Mouse (Mus musculus) urinary bladder, postnatal 36 days (tissue): Measurements from ENCODE around the gene Appl2.
"Not testable (repeated sequence)": the region's sequence is repeated elsewhere in the genome, so short reads cannot be mapped to it uniquely, and the experiment has no call there.

Experiments
- DNase-seq, 2 experiments: peaks; one replicate each; pipeline ENCODE4 v3.0.0; 2022; ENCODE audit warnings: low spot score in 2 of 2, mixed read lengths in 1 of 2

Appl2 gene

GRCm38 (mm10) chr10:83648131-83649020 is at the start of gene Appl2:
Gene Appl2 (minus strand): TSS chr10:83648738.
- DNase-seq = peak; percentile 87 to 95

- DNase-seq = no peak
Observed at GRCm38 (mm10) chr10:83696226-83696625, 47.7 kb upstream of the Appl2 start.

GRCm38 (mm10) chr10:83692175-83692895 is 43.8 kb upstream of the Appl2 start:
- DNase-seq = no peak

- DNase-seq = no peak
Observed at GRCm38 (mm10) chr10:83688215-83688614, 39.7 kb upstream of the Appl2 start.

DNA sequence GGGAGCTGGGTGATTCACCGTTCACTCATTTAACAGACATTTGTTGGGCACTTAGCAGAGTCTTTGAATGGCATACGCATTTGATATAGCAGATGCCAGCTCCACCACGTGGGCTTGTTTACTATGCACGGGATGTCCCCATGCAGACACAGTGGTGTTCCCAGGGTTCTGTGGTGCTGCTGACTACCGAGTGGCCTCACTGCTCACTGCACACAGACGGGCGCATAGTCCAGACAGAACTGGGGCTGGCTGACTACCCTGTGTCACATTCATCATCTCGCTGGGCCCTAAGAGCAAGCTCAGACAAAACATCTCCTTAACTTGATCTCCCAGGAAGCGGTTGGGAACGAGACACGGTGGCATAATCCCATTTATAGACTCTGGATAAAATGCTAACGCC is 32.8 kb upstream of the Appl2 start:
- no peak for DNase-seq

DNA sequence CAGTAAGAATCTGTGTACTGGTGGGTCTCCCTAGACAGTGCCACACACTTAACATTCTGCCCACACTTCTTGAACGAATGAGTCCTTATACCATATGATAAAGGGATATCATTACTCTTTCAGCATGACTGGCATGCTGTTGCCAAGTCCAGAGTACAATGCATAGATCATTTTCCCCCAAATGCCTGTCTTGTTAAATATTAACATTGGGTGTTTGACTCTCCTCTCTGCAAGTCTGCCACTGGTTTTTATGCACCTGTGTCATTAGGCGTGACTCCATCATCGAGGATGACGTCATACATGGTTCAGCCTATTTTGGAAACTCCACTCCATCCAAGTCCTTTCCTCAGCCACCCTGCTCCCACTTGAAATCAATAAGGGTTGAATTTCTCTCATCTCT is 18.0 kb upstream of the Appl2 start:
- DNase-seq = no peak

DNA sequence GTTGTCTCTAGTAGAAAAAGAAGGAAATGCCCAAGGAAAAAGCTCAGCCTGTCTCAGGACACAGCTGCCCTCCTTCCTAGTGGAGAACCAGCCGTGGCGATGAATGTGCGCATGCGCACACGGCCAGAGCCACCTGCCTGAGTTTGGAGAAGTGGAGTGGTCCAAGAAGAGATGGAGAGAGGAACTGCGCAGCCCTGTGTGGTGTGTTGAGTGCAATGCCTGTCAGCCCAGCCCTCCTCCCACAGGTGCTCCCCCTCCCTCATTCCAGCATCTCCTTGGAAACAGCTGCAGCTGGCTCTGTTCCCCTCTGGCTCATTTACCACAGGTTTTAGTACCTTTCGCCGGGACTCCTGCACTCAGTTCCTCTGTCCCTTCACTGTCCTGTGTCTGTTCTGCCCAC is 13.4 kb upstream of the Appl2 start:
- DNase-seq = no peak

- no peak for DNase-seq
Observed at GRCm38 (mm10) chr10:83660605-83661004, 12.1 kb upstream of the Appl2 start.

DNA sequence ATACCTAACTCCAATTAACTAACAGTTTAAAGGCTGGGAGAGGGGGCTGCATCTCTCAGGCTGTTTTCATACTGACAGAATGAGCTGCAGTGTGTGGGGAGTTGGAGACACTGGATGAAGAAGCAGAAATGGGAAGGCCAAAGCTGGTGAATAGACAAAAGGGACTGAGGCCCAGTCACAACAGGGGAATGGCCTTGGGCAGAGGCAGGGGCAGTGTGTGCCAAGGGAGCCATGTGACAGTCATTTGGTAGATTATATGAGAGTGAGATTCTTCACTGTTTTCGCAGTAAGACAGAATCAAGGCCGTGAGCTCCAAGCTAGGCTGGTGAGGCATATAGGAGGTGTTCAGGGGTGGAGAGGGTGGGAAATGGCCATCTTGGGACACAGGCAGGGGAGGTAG is 6.1 kb upstream of the Appl2 start:
- no peak for DNase-seq

- DNase-seq = not testable (repeated sequence)
Observed at GRCm38 (mm10) chr10:83652205-83652866, 3.8 kb upstream of the Appl2 start.

DNA sequence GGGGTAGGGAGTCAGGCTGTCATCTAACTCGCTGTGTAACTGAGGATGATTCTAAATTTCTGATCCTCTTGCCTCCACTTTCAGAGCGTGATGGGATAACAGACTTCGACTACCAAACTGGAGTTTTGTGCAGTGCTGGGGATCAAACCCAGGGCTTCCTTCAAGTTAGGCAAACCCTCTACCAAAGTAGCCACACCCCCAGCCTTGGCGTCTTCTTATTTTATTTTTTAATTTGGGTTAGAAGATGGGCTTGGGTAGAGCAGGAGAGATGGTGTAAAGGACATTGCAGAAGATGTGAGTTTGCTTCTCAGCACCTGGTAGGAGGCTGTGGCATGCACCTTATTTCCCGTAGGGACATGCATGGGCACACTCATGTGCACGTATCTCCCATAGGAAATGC is 499 bp upstream of the Appl2 start:
- no peak for DNase-seq

DNA sequence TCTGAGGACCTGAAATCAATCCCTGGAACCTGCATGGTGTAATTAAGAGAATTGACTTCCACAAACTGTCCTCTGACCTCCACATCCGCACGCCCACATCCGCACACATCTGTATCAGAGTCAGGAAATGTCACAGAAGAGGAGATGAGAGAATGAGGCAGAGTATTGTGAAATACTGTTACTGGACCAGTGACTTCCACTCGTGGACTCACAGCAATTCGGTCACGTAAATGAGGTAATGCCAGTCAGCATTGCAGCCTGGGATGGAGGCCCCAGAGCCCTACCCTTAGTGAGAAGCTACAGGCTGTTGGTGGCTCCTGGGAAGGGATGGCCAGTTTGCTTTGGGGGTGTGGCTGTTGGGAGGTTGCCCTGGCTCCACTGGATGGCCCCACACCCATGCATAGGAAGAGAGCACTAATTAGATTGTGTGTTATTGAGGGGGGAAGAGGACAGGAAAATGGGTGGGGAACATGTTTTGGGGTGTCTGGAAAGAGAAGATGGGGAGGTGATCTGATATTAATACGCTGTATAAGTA is 2.1 kb downstream of the Appl2 start:
- DNase-seq = peak in 1 of 2 experiments; percentile 32

DNA sequence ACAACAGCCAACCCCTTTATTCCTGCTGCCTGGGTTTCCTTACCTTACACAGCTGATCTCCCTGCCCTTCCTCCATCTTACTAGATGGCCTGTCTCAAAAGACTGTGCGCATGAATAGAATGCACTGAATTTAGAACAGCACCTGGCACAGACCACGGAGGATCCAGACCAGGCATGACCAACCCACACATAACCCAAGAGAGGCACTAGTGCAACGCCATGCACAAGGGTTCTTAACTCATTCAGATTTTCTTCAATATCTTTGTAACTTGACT is 2.9 kb downstream of the Appl2 start:
- no peak for DNase-seq

GRCm38 (mm10) chr10:83644865-83645715 is 3.4 kb downstream of the Appl2 start:
- peak in 1 of 2 experiments; percentile 54 for DNase-seq

GRCm38 (mm10) chr10:83644167-83644566 is 4.4 kb downstream of the Appl2 start:
- DNase-seq = no peak

- no peak for DNase-seq
Observed at GRCm38 (mm10) chr10:83641641-83642040, 6.9 kb downstream of the Appl2 start.

DNA sequence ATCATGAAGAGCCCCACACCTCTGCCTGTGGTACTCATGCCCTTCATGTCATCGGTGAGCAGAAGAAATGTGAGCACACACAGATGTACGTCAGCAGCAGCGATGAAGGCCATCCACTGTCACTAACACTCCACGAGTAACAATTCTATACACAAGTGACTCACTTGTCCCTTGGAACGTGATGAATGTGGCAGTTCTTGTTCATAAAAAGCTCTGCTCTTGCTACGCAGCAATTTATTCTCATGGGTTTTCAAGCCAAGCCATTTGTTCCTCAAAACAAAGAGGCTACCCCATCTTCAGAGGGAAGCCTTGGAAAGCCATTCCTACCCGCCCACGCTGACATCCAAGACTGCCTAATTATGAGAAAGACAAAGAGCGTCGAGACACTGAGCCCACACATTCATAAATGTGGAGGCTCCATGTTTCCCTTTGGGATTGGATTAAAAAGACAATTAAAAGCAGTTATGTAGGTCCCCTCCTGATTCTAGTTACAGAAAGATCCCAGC is 8.6 kb downstream of the Appl2 start:
- DNase-seq = no peak

DNA sequence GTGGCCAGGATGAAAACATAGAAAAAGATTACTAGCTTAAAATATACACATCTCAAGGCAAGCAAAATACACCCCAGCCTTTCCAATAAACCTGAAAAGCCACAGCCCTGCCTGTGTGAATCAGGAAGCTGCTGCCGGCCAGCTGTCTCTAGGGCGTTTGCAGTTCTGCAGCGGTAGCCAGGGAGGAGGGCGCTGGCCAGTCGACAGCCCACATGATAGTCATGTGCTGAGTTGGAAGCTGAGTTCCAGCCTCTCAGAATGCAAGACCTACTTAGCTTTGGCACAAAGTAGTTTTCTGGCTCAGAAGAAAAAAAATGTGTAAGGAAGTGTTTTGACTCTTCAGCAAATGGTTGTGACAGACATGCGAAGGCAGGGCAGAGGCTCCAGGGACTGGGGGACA is 11.2 kb downstream of the Appl2 start:
- peak; percentile 56 to 86 for DNase-seq

GRCm38 (mm10) chr10:83636191-83636590 is 12.3 kb downstream of the Appl2 start:
- DNase-seq = no peak

DNA sequence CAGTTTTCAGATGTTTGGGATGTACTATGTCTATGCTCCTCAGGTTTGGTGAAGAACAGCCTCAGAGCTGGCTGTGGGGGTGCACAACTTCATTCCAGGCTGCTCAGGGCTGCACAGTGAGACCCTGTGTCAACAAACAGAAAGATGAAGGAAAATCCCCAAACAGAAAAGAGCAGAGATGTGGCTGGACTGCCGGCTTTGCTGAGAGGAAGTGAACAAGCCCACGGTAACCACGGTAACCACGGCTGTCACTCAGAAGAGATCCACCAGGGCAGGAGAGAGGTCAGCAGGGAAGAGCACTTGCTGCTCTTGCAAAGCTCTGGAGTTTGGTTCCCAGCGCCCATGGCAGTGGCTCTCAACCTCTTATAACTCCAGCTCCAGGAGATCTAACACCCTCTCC is 14.1 kb downstream of the Appl2 start:
- DNase-seq = no peak

DNA sequence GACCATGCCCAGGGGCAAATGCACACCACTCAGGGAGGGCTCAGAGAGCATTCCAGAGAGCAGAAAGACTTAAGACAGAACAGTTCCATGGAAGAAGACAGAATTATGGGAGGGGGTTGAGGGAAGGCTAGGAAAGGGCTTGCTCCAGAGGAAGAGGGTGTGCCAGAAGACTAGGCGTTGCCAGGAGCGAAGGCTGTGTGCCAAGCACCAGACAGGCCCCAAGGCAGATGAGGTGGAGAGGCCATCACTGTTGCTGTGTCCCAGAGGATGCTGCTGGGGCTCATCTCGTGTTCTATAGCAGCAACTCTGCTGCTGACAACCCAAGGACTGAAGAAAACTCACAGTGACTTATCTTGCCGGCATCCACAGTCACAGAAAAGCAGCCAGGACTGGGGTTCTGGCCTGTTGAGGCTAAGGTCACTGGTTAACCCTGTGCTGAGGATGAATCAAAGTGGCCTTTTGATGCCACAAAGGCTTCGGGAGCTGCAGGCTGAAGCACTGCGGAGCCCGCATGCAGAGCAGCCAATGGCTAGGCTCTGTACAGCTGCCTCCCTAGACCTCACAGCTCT is 15.6 kb downstream of the Appl2 start:
- DNase-seq = no peak
